Mouse (Mus musculus) brain, embryonic 14.5 days (tissue): ENCODE data around the gene Sapcd1.

Source experiments
- CTCF ChIP-seq: fragments of 200-500 bp; IDR thresholded peaks from 2 replicates; pipeline ENCODE4 v1.5.1; 2012; ENCODE audit warnings: inconsistent platforms, mild to moderate bottlenecking, moderate library complexity, borderline replicate concordance; ENCODE audit not compliant: insufficient read depth, insufficient read length; ENCODE audit errors: extremely low read depth
- POLR2A ChIP-seq: fragments of 200-500 bp; IDR thresholded peaks from 2 replicates; pipeline ENCODE4 v1.6.1; 2012; ENCODE audit warnings: mild to moderate bottlenecking, inconsistent platforms, borderline replicate concordance; ENCODE audit not compliant: poor library complexity, insufficient read depth, insufficient read length, severe bottlenecking; ENCODE audit errors: extremely low read depth

DNA sequence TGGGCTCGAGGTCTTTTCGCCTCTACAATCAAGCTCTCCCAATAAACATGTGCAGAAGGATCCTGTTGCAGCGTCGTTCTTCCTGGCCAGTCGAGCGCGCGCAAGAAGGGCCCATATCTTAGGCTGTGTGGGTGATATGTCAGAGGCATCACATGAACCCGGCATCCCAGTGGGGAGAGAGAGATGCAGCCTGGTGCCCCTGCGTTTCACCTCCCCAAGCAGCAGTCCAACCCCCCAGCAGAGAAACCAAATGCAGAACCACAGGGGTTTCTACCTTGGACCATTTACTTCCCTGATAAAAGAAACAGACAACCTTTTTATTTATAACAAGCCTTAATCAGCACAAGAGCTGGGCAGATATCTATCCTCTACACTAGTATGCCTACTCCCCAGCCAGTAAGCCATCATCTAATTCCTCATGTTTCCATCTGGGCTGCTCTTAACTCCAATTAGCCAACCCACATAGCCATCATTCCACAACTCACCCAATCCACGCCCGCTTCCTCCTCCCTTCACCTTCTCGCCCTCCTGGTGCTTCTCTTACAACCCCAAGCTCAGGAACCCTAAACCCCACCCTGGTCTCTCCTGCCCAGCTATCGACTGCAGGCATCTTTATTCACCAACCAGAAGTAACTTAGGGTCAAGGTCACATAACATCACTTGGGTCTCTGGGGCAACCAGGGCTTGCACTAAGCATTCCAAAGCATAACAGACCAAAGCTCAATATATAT lies 31.2 kb downstream of the Sapcd1 start:
- no peak for TF ChIP-seq CTCF
- no peak for TF ChIP-seq POLR2A
